Mouse (Mus musculus): ENCODE data around the gene Stox2. TPM values are rescaled to one million over a fixed set of nuclear protein-coding genes. Genes with fewer than 3 reads are reported as not detected.

Gene Stox2
- polyA plus RNA-seq, 1 experiment from 2014 or later: 33.5 TPM

DNA sequence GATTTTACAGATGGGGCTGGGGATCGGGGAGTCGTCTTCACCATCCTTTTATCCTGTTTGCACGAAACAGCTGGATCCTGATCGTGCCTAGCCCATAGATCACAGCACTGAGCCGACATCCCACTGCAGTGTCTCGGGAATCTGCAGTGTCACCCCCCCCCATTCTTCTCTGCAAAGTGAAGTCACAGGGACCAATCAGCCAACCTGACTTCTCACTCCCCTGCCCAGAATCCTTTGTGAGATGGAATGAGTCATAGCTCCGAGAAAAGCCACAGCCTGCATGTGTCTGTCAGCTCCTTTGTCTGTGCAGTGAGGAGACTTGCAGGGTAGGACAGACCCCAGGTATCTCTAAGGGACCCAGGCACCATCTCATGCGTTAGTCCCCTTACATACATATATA, 228.1 kb downstream of the Stox2 start:
- peak overlapping the region; percentile 30 for H3K4me2 ChIP-seq
- H3K9ac ChIP-seq: peak overlapping the region; percentile 54
- ATAC-seq (ENCODE audit: low read depth): peak; percentile 84
- WGBS: 13% methylated on average over 8 of the region's 8 CpGs
- H3K9me3 ChIP-seq: no peaks in the 10 kb centered on the region
- no peak overlapping the region for H3K4me3 ChIP-seq
- no peaks in the 10 kb centered on the region for H3K27me3 ChIP-seq
- peaks cover 84% of the 10 kb centered on the region for H3K4me1 ChIP-seq (replicated peaks)
- H3K36me3 ChIP-seq: no peaks in the 10 kb centered on the region
- H3K27ac ChIP-seq (replicated peaks): peak overlapping the region; percentile 82

DNA sequence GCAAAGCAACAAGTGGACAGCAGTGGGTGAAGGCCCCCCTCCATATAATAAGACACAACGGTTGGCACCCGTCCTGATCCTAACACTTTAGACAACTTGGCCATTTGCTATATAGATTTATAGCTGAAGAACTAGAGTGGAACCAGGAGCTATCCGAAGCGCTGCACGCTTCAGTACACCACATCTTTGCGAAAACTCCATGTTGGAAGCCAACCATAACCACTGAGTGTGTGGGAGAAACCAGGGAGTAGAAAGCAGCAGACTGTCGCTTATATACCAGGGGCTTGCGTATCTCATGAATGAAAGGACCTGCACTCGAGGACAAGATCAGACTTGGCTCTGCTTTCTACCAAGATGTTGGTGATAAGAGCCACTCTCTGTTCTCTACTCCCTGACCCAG, 234.0 kb downstream of the Stox2 start:
- Histone ChIP-seq H3K27me3 (no peaks in the 10 kb centered on the region), H3K36me3 (no peaks in the 10 kb centered on the region), H3K4me2 (no peak overlapping the region), H3K4me3 (no peak overlapping the region), H3K9me3 (no peaks in the 10 kb centered on the region), H3K4me1 (replicated peaks) (peaks cover 53% of the 10 kb centered on the region), H3K9ac (no peak overlapping the region), H3K27ac (replicated peaks) (no peak overlapping the region)
- 84% methylated on average over 9 of the region's 9 CpGs for WGBS
- no peak for ATAC-seq (ENCODE audit: low read depth)

DNA sequence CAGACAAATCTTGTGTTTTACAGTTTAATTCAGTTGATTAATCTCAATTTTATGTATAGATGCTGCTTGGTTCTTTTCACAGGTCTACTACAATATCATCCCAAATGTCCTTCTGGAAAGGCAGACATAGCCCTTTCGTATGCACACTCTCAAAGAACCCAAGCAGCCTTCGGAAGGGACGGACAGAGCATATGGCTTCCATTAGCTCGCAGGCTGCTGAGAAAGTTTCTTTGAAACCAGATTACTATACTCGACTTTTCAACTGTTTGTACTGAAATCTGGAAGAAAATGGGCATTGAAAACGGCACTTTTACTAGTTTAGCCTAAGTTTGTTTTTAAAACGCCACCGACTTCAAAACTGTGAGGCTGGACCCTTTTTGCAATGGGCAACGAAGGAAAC, 234.9 kb downstream of the Stox2 start:
- no peak overlapping the region for H3K27ac ChIP-seq (replicated peaks)
- WGBS: 77% methylated on average over 9 of the region's 9 CpGs
- H3K4me2 ChIP-seq: no peak overlapping the region

DNA sequence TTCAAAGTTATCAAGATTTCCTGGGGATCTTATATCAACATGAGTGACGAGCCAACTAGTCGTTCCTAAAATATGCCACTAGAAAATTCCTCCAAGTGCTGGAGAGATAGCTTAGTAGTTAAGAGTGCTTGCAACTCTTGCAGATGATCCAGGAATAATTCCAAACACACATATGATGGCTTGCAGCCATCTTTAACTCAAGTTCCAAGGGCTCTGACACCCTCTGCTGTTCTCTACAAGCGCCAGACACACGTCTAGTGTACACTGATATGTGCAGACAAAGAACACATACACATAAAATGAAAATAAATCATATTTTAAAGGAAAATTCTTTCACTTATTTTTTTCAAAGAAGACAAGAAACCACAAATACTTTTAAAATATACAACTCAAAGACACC, 237.9 kb downstream of the Stox2 start:
- no peaks in the 10 kb centered on the region for H3K27me3 ChIP-seq
- no peak for ATAC-seq (ENCODE audit: low read depth)
- H3K9ac ChIP-seq: no peak overlapping the region
- 91% methylated on average over 4 of the region's 4 CpGs for WGBS
- H3K4me1 ChIP-seq (replicated peaks): peaks cover 47% of the 10 kb centered on the region
- no peaks in the 10 kb centered on the region for H3K36me3 ChIP-seq
- H3K27ac ChIP-seq (replicated peaks): no peak overlapping the region
- no peak overlapping the region for H3K4me3 ChIP-seq
- H3K4me2 ChIP-seq: no peak overlapping the region
- H3K9me3 ChIP-seq: no peaks in the 10 kb centered on the region

More for the DNA sequence above, 234.9 kb downstream of the Stox2 start:
- Histone ChIP-seq H3K9me3 (no peaks in the 10 kb centered on the region), H3K9ac (no peak overlapping the region), H3K27me3 (no peaks in the 10 kb centered on the region), H3K4me1 (replicated peaks) (peaks cover 54% of the 10 kb centered on the region), H3K4me3 (no peak overlapping the region), H3K36me3 (no peaks in the 10 kb centered on the region)
- ATAC-seq (ENCODE audit: low read depth): no peak

DNA sequence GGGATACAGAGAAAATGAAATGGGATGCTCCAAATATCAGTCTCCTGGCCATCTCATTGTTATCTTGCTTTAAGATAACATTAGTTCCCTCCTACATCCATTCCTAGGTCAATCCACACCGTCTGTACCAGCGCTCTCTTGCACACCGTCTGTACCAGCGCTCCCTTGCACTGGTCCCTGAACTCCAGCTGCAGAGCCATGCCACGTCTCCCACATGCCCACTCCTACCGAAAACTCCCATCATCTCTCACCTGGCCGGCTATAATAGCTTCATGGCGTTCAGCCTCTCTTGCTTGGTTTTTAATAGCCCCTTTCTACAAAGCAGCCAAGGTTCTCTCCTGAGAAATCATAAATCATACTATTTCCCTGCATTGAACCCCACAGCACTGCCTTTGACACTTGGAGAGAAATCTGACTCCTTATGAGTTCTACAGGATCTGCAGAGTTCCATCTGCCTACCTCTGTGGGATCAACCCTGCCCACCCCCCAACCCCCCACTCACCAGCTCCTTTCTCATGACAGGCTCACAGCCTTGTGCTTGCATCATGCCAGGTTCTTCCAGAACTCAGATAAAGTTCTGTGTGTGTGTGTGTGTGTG, 239.4 kb downstream of the Stox2 start:
- no peak overlapping the region for H3K27ac ChIP-seq (replicated peaks)
- no peaks in the 10 kb centered on the region for H3K9me3 ChIP-seq
- no peak overlapping the region for H3K9ac ChIP-seq
- no peak overlapping the region for H3K4me3 ChIP-seq
- 62% methylated on average over 8 of the region's 8 CpGs for WGBS
- H3K36me3 ChIP-seq: peaks cover 3% of the 10 kb centered on the region; the same call in 1 of the 2 replicates
- no peaks in the 10 kb centered on the region for H3K27me3 ChIP-seq
- peaks cover 46% of the 10 kb centered on the region for H3K4me1 ChIP-seq (replicated peaks)
- H3K4me2 ChIP-seq: no peak overlapping the region
- peak; percentile 47; the same call in 1 of the 2 replicates for ATAC-seq (ENCODE audit: low read depth)

DNA sequence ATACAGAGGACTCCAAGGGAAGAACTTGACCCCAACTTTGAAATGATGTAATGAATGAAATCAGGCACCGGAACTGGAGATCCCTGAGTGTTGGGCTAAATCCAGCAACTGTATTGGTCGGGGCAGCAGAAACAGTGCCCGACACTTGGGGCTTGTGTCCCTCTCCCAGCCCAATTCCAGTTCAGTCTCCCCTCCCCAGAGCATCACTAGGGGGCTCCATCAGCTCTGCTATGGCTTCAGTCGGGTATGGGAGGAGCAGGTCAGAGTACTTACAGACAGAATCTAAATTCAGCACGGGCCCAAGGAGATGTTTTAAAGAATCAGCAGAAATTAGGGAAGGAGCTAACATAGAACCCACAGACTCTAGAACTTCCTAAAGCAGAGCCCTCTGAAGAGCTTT, 240.7 kb downstream of the Stox2 start:
- Histone ChIP-seq H3K4me2 (no peak overlapping the region), H3K36me3 (peaks cover 16% of the 10 kb centered on the region), H3K4me3 (no peak overlapping the region), H3K27me3 (no peaks in the 10 kb centered on the region), H3K27ac (replicated peaks) (no peak overlapping the region), H3K9ac (no peak overlapping the region), H3K9me3 (no peaks in the 10 kb centered on the region), H3K4me1 (replicated peaks) (peaks cover 36% of the 10 kb centered on the region)
- ATAC-seq (ENCODE audit: low read depth): no peak
- WGBS: 91% methylated on average over 5 of the region's 5 CpGs

DNA sequence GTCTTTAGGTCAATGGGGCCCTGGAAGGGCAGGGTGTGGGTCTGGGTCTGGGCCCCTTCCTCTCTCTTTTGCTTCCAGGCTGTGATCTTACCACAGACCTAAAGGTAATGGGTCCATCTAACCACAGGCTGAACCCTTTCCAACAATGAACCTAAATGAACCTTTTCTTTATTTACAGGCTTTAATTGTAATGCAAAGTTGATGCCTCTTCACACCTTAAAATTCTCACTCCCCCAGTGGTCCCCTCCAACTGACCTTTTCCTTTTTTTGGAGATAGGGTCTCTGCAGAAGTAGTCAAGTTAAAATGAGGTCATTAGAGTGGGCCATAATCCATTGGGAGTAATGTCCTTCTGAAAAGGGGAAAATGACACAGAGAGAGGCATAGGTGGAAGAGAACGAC, 249.8 kb downstream of the Stox2 start:
- Histone ChIP-seq H3K4me2 (no peak overlapping the region), H3K4me1 (replicated peaks) (no peaks in the 10 kb centered on the region), H3K9me3 (0 out of 2 replicates have a peak, but pooled peaks cover 7% of the 10 kb centered on the region), H3K36me3 (peaks cover 62% of the 10 kb centered on the region), H3K4me3 (no peak overlapping the region), H3K9ac (no peak overlapping the region), H3K27ac (replicated peaks) (no peak overlapping the region), H3K27me3 (no peaks in the 10 kb centered on the region)
- ATAC-seq (ENCODE audit: low read depth): no peak
- 68% methylated on average over 1 of the region's 1 CpGs for WGBS

DNA sequence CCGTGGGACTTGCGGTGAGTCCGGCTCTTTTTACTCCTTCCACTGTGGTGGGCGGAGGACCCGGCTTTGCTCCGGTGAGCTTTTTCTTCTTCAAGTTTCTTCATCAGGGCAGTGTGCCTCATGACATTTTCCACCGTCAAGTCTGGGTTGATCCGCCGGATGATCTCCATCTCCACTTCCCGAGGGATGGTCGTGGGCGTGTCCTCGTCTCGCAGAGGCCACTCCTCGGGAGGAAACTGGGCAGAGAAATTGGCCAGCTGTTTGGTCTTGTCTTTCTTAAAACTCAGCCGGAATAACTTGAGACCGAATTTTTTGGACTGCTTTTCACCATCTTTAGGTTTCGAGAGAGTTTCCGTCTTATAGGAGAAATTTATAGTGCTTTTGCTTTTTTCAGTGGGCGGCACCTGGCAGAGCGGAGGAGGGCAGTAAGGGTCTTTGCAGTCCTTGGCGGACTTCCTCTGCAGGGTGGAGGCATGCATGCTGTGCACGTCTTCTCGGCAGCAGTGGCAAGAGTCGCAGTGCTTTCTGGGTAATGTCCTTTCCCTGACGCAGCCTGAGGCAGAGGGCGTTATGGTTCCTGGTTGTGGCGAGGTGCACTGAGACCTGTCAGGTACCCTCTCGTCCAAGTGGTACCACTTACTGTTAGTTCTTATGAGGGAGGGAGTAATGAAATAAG, 252.7 kb downstream of the Stox2 start:
- H3K36me3 ChIP-seq: peaks cover 77% of the 10 kb centered on the region

DNA sequence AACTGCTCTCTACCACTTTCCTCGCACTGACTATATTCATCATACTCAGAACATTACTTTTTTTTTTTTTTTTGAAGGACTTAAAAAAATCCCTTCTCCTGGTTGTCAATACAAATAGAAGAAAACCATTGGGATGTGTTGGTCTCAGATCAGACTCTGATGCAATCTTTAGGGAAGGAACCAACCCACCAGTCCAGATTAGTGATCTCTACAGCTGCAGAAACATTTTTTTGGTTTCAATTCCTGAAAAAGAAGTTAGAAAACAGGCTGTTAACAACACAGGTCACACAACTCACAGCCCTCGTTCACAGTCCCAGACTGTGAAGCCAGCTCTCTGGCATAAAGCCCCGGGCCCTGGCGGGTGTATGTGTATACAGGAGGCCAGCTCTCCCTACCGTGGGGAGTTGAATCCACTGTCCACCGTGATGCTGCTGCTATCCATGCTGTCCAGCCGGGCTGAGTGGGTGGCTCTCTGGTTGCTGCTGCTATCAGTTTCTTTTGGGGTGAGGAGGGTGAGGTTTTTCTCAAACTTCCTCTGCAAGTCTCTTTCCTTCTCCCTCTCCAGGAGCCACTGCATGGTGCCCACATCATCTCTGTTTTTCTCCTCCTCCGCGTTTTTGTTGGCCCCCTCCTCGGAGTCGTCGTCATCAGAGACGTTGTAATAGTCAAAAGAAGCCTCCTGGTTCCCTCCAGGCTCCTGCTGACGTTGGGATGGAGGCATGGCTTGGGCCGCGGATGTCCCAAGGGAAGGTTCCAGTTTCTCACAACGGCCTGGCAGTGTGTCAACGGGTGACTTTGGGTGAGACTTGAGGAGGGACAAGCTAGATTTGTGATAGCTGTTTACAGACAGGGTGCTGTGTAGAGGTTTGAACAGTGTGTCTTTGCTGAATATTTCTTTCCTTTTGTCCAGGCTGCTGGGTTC, 254.5 kb downstream of the Stox2 start:
- Histone ChIP-seq H3K36me3 (peaks cover 78% of the 10 kb centered on the region), H3K4me1 (replicated peaks) (no peaks in the 10 kb centered on the region), H3K27me3 (no peaks in the 10 kb centered on the region), H3K27ac (replicated peaks) (no peak overlapping the region), H3K9ac (no peak overlapping the region), H3K4me3 (no peak overlapping the region), H3K9me3 (0 out of 2 replicates have a peak, but pooled peaks cover 7% of the 10 kb centered on the region), H3K4me2 (no peak overlapping the region)
- ATAC-seq (ENCODE audit: low read depth): no peak
- 93% methylated on average over 18 of the region's 18 CpGs for WGBS

More for the DNA sequence above, 252.7 kb downstream of the Stox2 start:
- Histone ChIP-seq H3K9ac (no peak overlapping the region), H3K27me3 (no peaks in the 10 kb centered on the region), H3K9me3 (0 out of 2 replicates have a peak, but pooled peaks cover 7% of the 10 kb centered on the region), H3K4me2 (no peak overlapping the region), H3K27ac (replicated peaks) (no peak overlapping the region), H3K4me3 (no peak overlapping the region), H3K4me1 (replicated peaks) (no peaks in the 10 kb centered on the region)
- 95% methylated on average over 29 of the region's 29 CpGs for WGBS
- ATAC-seq (ENCODE audit: low read depth): no peak

DNA sequence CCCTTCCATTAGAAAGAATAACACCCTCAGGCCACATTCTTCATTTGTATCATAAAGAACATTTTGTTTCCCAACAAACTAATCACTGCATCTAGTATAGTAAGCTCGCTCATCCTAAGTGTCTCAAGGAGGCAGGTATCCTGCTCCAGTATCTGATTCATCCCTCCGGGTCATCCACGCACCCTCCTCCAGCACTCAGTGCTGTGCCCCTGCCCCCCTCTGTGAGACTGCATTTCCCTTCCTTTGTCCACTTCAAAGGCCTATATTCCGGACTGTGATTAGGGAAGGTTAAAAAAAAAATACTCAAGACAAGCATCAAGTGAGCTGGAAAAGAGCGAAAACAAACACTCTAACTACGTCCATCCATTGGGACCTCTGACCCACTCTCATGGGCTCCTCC, 260.8 kb downstream of the Stox2 start:
- no peak overlapping the region for H3K27ac ChIP-seq (replicated peaks)
- H3K36me3 ChIP-seq: peaks cover 51% of the 10 kb centered on the region
- H3K9ac ChIP-seq: no peak overlapping the region
- no peaks in the 10 kb centered on the region for H3K9me3 ChIP-seq
- no peak overlapping the region for H3K4me3 ChIP-seq
- ATAC-seq (ENCODE audit: low read depth): no peak
- H3K4me1 ChIP-seq (replicated peaks): peaks cover 30% of the 10 kb centered on the region
- WGBS: 22% methylated on average over 6 of the region's 6 CpGs
- H3K4me2 ChIP-seq: no peak overlapping the region
- H3K27me3 ChIP-seq: no peaks in the 10 kb centered on the region

DNA sequence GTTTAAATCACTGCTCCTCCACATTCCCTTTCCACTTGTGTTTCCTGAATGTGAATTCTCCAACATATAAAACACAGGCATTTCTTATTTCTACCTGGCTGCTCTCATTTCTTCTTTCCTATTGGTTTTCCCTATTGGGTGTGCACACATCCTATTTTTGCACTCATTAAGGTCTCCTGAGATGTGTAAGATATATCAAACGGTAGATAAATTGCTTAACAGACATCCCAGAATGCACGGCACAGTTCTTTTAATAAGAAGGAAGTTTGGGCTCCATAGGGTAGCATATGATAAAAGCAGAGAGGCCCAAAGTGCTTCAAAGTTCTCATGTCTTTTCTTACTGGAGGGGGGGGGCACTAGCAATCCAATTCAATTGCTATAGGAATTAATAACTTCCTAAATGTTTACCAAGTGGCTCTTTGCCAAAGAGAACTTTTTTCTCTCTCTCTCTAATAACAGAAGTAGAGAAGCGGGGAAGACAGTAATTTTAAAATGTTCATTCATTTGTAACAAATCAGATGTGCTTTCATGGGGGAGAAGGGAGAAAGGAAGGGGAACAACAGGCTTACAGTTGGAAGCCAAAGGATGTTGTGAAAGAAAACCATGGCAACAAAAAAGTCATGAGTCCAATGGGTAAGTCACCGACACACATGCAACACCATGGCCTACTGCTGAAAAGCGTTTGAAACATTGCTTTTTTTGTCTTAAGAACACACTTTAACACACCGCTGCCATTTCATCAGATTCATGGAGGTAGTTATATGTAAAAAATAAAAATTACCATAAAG, 263.2 kb downstream of the Stox2 start:
- Histone ChIP-seq H3K27ac (replicated peaks) (no peak overlapping the region), H3K27me3 (no peaks in the 10 kb centered on the region), H3K4me2 (no peak overlapping the region), H3K9ac (no peak overlapping the region), H3K9me3 (no peaks in the 10 kb centered on the region), H3K4me1 (replicated peaks) (peaks cover 44% of the 10 kb centered on the region), H3K4me3 (no peak overlapping the region), H3K36me3 (peaks cover 31% of the 10 kb centered on the region)
- 75% methylated on average over 6 of the region's 6 CpGs for WGBS
- ATAC-seq (ENCODE audit: low read depth): no peak
